21 mouse cellular contexts compared by ENCODE assay signal in genomic region chr14:105576266-105576665, GRCm38 (mm10).
"Had no signal": no experiment of that assay in that cellular context is flagged by ENCODE, and none has a peak within 500 bp of the region (broad histone marks: within the 10 kb centered on the region; RNA-seq: fewer than 3 reads in every experiment).

No protein-coding gene starts in this region.

- H3K27me3 ChIP-seq: limb, embryonic 15.5 days; midbrain, embryonic 13.5 days; neural tube, embryonic 13.5 days; stomach, embryonic 15.5 days had no signal

- DNase-seq: kidney, adult 2 months; kidney, postnatal 36 days; left cerebral cortex, postnatal 4 days; liver, postnatal 0 days; lung, postnatal 4 days; retina, postnatal 1 day; right cerebral cortex, postnatal 25 days; spleen, adult 18-20 months; thymus, postnatal 25 days had no signal

- H3K4me3 ChIP-seq: limb, embryonic 15.5 days; midbrain, embryonic 13.5 days; myocyte; neural tube, embryonic 13.5 days; stomach, embryonic 15.5 days had no signal

- H3K27ac ChIP-seq: kidney, postnatal 0 days; limb, embryonic 15.5 days; liver, embryonic 14.5 days; midbrain, embryonic 13.5 days; neural tube, embryonic 13.5 days; stomach, embryonic 15.5 days had no signal

- H3K4me2 ChIP-seq: limb, embryonic 15.5 days; liver, embryonic 11.5 days; lung, embryonic 14.5 days; midbrain, embryonic 13.5 days; neural tube, embryonic 13.5 days; stomach, embryonic 15.5 days had no signal

- H3K9ac ChIP-seq: limb, embryonic 15.5 days; liver, embryonic 14.5 days; liver, postnatal 0 days; lung, embryonic 14.5 days; midbrain, embryonic 13.5 days; neural tube, embryonic 13.5 days; stomach, embryonic 15.5 days had no signal

- H3K36me3 ChIP-seq: limb, embryonic 15.5 days; midbrain, embryonic 13.5 days; neural tube, embryonic 13.5 days; stomach, embryonic 15.5 days had no signal

- H3K9me3 ChIP-seq: limb, embryonic 15.5 days; midbrain, embryonic 13.5 days; neural tube, embryonic 13.5 days; stomach, embryonic 15.5 days had no signal

- H3K4me1 ChIP-seq: stomach, embryonic 15.5 days had no signal

- ATAC-seq: intestine, embryonic 16.5 days; liver, postnatal 0 days; lung, postnatal 0 days; midbrain, embryonic 13.5 days; midbrain, embryonic 16.5 days had no signal
